Mouse (Mus musculus) MN1 (cell line): Measurements from ENCODE around the gene Cyth4.

Experiments used
- DNase-seq: peaks from one replicate; pipeline ENCODE4 v3.0.0-alpha.2; 2016; ENCODE audit warnings: low spot score

Gene Cyth4

DNA sequence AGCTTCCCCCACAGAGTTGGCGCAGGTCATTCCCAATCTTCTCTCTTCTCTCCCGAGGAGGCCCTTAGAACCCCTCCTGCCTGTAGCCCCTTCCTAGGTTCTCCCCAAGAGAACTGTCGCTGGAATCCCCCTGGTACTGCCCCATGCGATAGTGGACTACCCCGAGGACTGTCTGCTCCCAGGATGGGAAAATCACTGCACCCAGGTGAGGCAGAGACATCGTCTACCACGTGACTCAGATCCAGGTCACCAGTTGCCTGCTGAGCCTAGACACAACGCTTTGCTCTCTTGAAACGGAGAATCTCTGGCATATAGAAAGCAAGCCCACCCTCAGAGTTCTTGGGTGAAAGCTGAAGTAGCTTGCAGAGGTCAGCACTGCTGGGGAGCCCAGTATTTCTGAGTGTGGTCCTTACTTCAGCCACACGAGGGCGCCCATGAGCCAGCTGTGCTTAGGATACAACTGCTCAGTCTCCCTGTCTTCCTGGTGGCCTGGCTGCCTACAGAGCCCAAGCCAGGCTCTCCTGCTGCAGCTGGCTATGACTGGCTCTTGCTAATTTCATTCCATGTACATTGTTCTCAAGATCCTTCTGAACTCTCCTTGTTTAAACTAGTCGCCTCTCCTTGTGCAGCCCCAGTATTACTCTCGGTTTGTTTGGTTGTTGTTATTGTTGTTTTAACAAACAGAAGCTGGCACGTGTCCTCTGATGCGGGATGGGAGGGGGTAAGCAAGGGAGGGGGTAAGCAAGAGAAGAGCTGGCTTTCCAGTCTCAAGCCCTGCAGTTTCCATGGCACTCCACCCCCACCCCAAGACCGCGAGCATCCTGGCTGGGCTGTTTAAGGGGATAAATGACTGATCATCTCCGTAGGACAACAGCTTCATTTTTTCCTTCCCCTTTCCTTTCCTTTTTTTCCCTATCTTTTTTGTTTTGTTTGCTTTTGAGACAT, 9.5 kb upstream of the Cyth4 start:
- DNase-seq = peak; percentile 94

DNA sequence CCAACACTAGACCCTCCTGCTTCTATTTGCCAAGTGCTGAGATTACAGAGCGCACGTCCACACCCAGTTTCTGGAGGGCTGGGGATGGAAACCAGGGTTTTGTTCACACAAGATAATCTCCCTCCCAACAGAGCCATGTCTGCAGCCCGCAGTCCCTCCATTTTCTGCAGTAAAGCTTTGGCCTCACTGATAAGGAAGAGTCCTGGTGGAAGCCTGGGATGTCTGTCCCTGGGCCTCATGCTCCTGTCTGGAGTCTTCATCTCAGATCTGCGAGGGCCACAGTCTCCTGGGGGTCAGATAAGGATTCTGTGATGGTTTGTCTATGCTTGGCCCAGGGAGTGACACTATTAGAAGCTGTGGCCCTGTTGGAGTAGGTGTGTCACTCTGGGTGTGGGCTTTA, 8.8 kb upstream of the Cyth4 start:
- DNase-seq = no peak

DNA sequence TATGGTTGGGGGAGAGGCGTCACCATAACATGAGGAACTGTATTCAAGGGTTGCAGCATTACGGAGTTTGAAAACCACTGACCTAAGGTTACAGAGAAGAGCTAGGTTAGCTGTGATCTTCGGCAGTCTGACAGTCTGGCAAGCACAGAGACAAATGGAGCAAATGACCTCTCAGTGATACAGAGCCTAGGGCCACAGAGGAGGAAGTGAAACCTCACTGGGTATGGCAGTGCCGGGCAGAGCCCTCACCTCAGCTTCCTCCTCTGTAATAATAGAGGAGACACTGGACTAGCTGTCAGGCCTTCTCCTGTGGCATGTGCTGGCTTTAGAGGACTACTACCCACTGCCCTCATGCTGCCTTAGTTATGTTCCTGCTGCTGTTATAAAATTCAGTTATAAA, 7.9 kb upstream of the Cyth4 start:
- no peak for DNase-seq

DNA sequence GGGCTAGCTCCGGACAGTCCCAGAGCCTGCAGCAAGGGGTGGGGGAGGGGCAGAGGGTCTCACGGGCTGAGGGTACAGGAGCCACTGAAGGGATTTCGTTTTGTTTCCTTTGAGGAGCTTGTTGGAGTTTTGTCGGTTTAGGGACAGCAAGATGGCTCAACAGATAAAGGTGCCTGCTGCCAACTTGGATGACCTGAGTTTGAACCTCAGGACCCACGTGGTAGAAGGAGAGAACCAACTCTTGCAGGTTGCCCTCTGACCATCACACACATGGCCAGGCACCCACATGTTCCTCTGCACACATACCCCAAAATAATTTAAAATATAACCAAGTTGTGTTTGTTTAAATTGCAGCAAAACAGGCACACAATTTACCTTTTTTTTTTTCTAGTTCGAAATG, 6.9 kb upstream of the Cyth4 start:
- no peak for DNase-seq

- DNase-seq = peak; percentile 28
Measured at GRCm38 (mm10) chr15:78590785-78591184, 6.1 kb upstream of the Cyth4 start.

- no peak for DNase-seq
Measured at GRCm38 (mm10) chr15:78591680-78592451, 5.0 kb upstream of the Cyth4 start.

DNA sequence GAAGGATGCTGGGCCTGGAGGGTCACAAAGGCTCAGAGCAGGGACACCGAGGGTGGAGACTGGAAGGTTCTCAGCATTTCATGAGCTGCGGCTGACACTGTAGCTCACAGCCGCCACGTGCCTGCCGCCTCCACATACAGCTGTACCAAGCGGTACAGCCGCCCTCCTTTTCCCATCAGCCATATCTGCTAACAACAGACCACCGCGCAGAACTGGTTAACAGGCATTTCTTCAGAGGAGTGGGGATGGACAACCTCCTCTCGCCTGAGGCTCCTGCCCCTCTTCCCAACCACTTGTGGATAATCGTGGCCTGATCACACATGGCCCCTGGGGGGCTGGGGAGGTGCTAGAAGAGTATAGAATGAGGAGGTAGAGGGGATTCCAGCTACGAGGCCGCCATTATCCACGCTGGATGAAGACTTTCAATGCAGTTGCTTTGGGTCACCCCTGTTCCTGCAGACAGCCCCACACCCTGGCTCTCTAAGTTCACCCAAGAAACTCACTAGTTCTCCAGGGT, 4.3 kb upstream of the Cyth4 start:
- no peak for DNase-seq

GRCm38 (mm10) chr15:78593896-78594425, 2.9 kb upstream of the Cyth4 start:
- no peak for DNase-seq

GRCm38 (mm10) chr15:78594831-78595230, 2.0 kb upstream of the Cyth4 start:
- no peak for DNase-seq

DNA sequence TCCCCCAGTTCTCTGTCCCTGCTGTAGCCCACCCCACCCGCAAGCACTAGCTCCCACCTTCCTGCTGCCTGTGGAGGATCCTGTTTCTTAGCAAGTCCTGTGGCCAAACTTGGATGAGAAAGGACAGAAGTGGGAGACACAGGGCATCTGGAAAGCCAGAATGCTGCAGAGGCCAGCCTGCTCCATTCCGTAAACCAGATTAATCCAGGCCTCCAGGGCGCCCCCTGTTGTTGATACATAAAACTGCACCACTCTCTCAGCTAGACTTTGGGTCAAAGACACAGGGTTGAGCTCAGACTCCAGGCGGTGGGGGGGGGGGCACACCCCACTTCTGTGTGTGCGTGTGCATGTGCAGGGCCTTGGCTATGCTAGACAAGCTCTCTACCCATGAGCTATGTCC, 1.4 kb upstream of the Cyth4 start:
- DNase-seq = no peak

- DNase-seq = no peak
Measured at GRCm38 (mm10) chr15:78596504-78596903, 343 bp upstream of the Cyth4 start.

DNA sequence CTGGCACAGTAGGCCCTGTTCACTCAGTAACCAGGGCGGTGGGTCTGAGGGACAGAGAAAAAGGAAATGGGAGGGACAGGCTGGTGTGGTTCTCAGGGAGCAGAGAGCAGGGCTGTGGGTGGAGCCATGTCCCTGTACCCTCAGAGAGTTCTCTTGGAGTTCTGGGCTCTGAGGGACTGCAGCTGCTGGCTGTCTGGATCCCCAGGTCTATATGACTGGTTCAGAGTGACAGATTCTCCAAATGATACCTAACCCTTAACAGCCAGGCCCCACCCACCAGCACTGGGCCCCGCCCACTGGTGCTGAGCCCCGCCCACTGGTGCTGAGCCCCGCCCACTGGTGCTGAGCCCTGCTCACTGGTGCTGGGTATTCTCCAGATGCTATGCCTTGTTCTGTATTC, 882 bp downstream of the Cyth4 start:
- DNase-seq = no peak

DNA sequence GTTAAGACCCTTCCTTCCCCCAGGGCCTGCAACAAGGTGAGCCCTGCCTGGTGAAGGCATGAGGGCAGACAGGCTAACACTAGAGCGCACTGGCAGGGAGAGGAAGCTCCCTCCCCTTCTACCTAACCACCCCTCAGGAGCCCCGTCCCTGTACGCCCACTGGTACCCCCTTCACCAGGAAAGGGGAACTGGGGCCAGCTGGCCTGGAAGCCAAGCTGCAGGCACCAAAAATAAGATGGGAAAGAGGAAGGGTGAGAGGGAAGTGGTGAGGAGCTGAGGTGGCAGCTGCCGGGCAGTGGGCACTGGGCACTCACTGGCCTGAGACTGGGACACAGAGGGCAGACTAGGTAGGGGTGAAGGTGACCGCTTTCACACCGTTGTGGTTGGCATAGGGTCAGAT, 2.3 kb downstream of the Cyth4 start:
- no peak for DNase-seq

DNA sequence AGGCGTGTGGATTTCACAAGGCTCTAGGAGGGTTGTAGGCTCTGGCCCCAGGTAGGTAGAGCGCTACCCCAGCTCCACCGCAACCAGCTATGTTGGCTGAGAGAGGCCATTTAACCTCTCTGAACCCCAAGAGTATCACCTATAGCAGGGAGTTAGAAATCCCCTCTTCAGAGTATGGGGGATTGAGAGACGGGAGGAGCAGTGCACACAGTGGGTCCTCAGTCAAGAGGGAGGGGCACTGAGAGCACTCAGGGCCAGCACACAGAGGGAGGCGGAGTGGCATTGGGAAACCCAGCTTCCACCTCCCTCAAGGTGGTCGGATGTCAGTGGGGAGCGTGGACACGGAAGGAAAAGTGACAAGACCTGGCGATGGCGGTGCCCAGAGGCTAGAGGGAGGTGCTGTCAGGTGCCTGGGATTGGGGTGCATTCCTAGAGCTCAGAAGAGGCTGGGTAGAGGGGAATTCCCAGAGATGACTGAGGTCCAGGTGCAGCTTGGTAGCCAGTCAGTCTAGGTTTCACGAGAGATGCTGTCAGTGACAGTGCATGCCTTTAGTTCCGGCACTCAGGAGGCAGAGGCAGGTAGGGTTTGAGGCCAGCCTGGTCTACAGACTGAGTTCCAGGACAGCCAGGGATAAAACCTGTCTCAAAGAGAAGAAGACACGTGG, 2.8 kb downstream of the Cyth4 start:
- no peak for DNase-seq

DNA sequence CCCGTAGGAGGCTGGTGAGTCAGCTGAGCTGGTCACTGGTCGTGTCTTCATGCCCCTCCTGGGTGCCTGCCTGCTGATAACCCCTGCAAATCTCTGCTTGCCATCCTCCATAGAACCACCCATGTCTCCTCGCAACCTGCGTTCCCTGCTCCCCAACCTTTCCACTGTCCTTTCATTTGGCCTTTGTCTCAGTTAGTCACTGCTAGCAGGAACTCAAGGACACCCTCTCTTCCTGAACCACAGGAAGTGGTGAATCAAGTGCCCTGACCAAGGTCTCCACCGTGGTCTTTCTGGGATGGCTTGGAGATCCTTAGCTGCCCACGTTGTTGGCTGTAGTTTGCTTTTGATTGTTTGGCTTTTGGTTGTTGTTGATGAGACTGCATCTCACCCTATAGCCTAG, 4.3 kb downstream of the Cyth4 start:
- DNase-seq = no peak

DNA sequence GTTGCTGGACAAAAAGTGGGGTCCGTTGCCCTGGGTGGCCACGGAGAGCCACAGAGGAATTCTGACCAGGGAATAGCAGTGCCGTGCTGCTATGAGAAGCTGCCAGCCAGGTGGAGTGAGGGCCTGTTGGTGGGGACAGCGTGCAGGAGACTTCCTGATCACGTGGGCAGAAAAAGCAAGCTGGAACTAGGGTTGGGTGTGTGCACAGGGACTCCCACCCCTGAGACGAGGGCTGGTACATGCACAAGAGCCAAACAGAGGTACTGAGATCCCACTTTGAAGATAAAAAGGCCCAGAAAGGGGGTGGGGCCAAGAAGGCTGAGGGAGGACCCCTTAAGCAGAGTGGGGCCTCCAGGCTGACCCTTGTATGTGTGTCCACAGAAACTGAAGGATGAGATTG, 7.4 kb downstream of the Cyth4 start:
- no peak for DNase-seq

DNA sequence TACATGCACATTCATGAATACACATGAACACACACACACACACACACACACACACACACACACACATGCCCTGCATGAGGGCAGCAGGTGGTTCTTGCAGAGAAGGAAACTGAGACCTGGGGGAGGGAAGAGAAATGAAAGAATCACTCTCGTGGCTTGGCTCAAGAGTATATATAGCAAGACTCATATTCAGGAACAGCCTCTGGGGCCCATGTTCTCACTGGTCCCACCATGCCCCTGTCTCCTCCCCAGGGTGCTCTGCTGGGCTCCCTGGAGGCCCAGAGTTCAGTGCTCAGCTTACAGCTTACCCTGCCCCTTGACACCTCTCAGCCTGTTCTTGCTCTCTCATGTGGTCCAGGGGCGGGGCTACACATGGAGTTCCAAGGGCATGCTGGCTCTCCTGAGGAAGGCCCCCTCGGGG, 8.5 kb downstream of the Cyth4 start:
- no peak for DNase-seq

DNA sequence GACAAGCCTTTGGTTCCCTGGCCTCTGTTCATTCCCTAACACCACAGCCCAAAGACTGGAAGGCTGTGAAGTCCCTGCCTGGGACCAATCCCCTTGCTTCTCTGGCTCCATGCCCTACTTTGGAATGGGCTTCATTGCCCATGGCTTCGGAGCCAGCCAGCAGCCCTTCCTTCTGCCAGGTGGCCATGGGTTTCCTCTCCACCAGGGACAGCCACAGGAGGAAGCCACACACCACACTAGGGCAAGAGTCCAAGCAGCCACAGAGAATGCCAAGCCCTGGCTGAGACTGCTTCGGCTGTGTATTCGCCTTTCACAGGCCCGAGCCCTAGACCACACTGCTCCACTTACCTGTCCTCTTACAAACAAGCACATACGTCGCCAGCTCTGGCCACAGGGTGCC, 9.2 kb downstream of the Cyth4 start:
- DNase-seq = no peak

GRCm38 (mm10) chr15:78607463-78607862, 10.6 kb downstream of the Cyth4 start:
- peak; percentile 64 for DNase-seq

DNA sequence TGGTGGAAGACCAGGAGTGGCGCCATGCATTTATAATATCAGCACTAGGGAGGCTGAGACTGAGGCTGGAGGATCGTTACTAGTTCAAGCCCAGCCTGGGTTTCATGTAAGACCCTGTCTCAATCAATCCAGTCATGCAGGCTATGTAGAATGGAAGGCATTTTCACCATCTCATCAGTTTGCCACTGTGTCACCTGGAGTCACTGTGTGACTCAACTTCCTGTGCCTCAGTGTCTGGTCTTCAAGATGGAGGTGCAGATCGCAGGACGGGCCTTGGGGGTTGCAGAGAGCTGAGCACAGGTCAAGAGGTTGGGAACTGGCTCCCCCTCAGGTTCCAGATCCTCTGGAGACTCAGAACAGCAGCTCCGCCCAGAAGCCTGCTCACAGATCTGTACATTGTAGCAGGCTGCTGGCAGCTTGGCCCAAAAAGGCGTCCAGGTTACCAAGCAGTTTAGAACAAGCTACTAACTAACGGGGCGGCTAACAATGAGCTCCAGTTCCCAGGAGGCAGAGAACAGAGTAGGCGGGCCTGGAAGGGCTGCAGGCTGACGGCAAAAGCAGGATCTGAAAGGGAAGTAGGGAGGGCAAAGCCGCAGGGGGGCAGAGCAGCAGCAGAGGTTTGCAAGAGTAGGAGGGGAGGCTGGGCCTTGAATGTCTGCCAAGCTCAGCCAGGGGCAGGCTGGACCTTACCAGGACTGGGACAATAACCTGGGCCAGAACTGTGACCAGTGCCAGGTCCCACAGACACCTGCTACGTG, 14.0 kb downstream of the Cyth4 start:
- peak; percentile 75 for DNase-seq

DNA sequence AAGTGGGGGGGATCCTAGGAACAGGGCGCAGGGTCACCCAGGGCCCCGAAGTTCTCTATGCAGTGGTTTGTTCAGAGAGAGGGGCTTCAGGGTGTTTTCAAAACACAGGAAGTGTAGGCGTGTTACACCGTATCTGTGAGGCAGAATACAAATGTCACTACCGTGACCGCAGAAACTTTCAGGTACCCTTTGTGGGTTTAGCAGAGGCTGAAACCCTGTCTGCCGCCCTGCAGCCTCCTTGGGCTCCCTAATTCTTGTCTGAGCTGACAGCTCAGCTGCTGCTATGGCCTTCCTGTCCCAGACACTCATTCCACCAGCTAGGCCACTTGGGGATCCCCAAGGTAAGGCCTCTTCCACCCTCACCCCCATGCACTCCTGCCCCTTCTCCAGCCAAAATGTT, 17.7 kb downstream of the Cyth4 start:
- DNase-seq = no peak
